Mouse (Mus musculus): Measurements from ENCODE around the gene Gm525.
"Not testable (repeated sequence)": the region's sequence is repeated elsewhere in the genome, so short reads cannot be mapped to it uniquely, and the experiment has no call there.

Gm525 gene

GRCm38 (mm10) chr11:89064312-89064711 is 9.3 kb upstream of the Gm525 start:
- DNase-seq (ENCODE audit: low read depth, low spot score), result no peak

- DNase-seq (ENCODE audit: low read depth, low spot score), result no peak
Observed at GRCm38 (mm10) chr11:89065297-89065696, 8.3 kb upstream of the Gm525 start.

GRCm38 (mm10) chr11:89066126-89066525 is 7.5 kb upstream of the Gm525 start:
- DNase-seq (ENCODE audit: low read depth, low spot score), result no peak

- no peak for DNase-seq (ENCODE audit: low read depth, low spot score)
Observed at GRCm38 (mm10) chr11:89066750-89067149, 6.9 kb upstream of the Gm525 start, which contains the start of gene Dgke. Dgke (minus strand) TSS chr11:89066850.

GRCm38 (mm10) chr11:89067301-89067822 is 6.3 kb upstream of the Gm525 start:
- DNase-seq (ENCODE audit: low read depth, low spot score), result no peak

GRCm38 (mm10) chr11:89067871-89068490 is 5.7 kb upstream of the Gm525 start:
- DNase-seq (ENCODE audit: low read depth, low spot score), result no peak

- no peak for DNase-seq (ENCODE audit: low read depth, low spot score)
Observed at GRCm38 (mm10) chr11:89068649-89069048, 5.0 kb upstream of the Gm525 start.

GRCm38 (mm10) chr11:89069303-89069702 is 4.3 kb upstream of the Gm525 start:
- peak; percentile 71 for DNase-seq (ENCODE audit: low read depth, low spot score)

- DNase-seq (ENCODE audit: low read depth, low spot score), result no peak
Observed at GRCm38 (mm10) chr11:89071522-89071921, 2.1 kb upstream of the Gm525 start.

- peak; percentile 45 for DNase-seq (ENCODE audit: low read depth, low spot score)
Observed at GRCm38 (mm10) chr11:89074783-89075413, 1.3 kb downstream of the Gm525 start.

- peak; percentile 18 for DNase-seq (ENCODE audit: low read depth, low spot score)
Observed at GRCm38 (mm10) chr11:89076370-89076821, 2.8 kb downstream of the Gm525 start.

- no peak for DNase-seq (ENCODE audit: low read depth, low spot score)
Observed at GRCm38 (mm10) chr11:89077601-89078000, 4.0 kb downstream of the Gm525 start.

GRCm38 (mm10) chr11:89078305-89078704 is 4.7 kb downstream of the Gm525 start:
- no peak for DNase-seq (ENCODE audit: low read depth, low spot score)

GRCm38 (mm10) chr11:89078996-89079680 is 5.5 kb downstream of the Gm525 start:
- peak; percentile 92 for DNase-seq (ENCODE audit: low read depth, low spot score)

- DNase-seq (ENCODE audit: low read depth, low spot score), result not testable (repeated sequence)
Observed at GRCm38 (mm10) chr11:89081906-89082305, 8.3 kb downstream of the Gm525 start.

GRCm38 (mm10) chr11:89082691-89083090 is 9.1 kb downstream of the Gm525 start:
- DNase-seq (ENCODE audit: low read depth, low spot score), result peak; percentile 45

- DNase-seq (ENCODE audit: low read depth, low spot score), result peak; percentile 69
Observed at GRCm38 (mm10) chr11:89084601-89085000, 11.0 kb downstream of the Gm525 start.

GRCm38 (mm10) chr11:89086208-89086809 is 12.7 kb downstream of the Gm525 start:
- DNase-seq (ENCODE audit: low read depth, low spot score), result peak; percentile 24

GRCm38 (mm10) chr11:89088754-89089153 is 15.1 kb downstream of the Gm525 start:
- no peak for DNase-seq (ENCODE audit: low read depth, low spot score)

GRCm38 (mm10) chr11:89090359-89090758 is 16.7 kb downstream of the Gm525 start:
- not testable (repeated sequence) for DNase-seq (ENCODE audit: low read depth, low spot score)

- peak; percentile 62 for DNase-seq (ENCODE audit: low read depth, low spot score)
Observed at GRCm38 (mm10) chr11:89092714-89093113, 19.1 kb downstream of the Gm525 start.

GRCm38 (mm10) chr11:89095306-89095705 is 21.7 kb downstream of the Gm525 start:
- no peak for DNase-seq (ENCODE audit: low read depth, low spot score)
